In the genomic region with DNA sequence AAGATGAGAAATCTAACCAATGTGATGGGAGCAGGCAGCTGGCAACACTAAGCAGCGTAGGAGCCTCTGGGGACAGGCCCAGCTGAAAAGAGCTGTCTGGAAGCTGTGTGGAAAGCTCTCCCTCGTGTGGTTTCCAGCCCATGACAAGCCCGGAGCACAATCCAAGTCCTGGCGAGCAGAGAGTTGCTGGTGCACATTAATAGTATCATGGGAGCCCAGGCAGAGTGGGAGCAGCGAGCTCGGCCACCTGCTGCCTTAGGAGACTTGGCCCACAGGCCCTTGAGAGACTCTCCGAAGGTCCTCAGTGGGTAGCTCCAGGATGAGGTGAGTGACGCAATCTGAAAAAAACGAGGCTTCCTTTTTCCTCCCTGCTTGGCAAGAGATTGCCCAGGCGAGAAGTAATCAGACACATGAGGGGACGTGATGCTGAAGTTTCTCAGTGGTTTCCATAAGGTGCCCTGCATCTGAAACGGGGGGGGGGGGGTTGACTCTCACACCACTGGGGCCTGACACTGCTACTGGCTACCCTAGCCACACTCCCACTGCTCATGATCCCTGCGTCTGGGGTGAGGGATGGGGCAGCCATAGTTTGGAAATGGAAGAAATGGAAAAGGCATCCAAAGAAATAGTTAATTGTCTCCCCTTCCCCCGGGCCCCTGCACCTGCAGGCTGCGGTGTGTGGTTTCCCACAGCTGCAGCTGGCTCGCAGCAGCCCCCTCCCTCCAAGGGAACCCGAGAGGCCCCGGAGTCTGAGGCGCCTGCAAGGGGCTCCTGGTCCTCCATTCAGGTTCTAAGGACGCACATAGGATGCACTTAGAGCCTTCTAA, we compare ENCODE assay signal across 8 mouse cellular contexts. TPM values are rescaled to one million over a fixed set of nuclear protein-coding genes. Genes with fewer than 3 reads are reported as not detected.
DNase-seq lines count a peak whose midpoint lies in the region.

No protein-coding gene starts in this region.

- DNase-seq in layer of hippocampus, adult 9-11 months, result peak; percentile 29
- DNase-seq in layer of hippocampus, postnatal 36 days, result no peak
- peak; percentile 47 for DNase-seq in T-cell, adult 2 months (ENCODE audit: low spot score)
- DNase-seq in heart, adult 18-20 months, result peak; percentile 62 to 80
- DNase-seq in lung, postnatal 25 days (ENCODE audit: low spot score), result peak; percentile 66
- DNase-seq in thymus, postnatal 4 days, result peak; percentile 91
- no peak for DNase-seq in ovary, postnatal 36 days (ENCODE audit: low spot score)
- no peak for DNase-seq in layer of hippocampus, adult 11-12 months (ENCODE audit: low spot score)

RNA-seq across cellular contexts. Expression of gene Srp14, which starts 19.8 kb away (rescaled TPM):
- 100 to 1,000 TPM; 168 to 197 TPM for total RNA-seq in layer of hippocampus, postnatal 36 days (2021)
- total RNA-seq in heart, adult 18-20 months (2021), result 100 to 1,000 TPM; 131 to 136 TPM

RNA-seq across cellular contexts. Expression of gene Bmf, which starts 50.1 kb away (rescaled TPM):
- 1 to 10 TPM; 1.9 to 3.8 TPM for total RNA-seq in layer of hippocampus, postnatal 36 days (2021)
- 1 to 10 TPM; 5.2 to 5.4 TPM for total RNA-seq in heart, adult 18-20 months (2021)

Comparison
In these comparisons a context has a peak if more than half of its experiments do, and no peak if none do; other contexts are left out.
1. DNase-seq: peak in layer of hippocampus, adult 9-11 months (single experiment), T-cell, adult 2 months (single experiment), heart, adult 18-20 months (2 of 2), lung, postnatal 25 days (single experiment) and thymus, postnatal 4 days (single experiment); none in layer of hippocampus, postnatal 36 days (0 of 2), ovary, postnatal 36 days (single experiment) and layer of hippocampus, adult 11-12 months (single experiment).